Mouse (Mus musculus): ENCODE results near the gene Crabp2. TPM values are rescaled to one million over a fixed set of nuclear protein-coding genes. Genes with fewer than 3 reads are reported as not detected.
A peak's percentile ranks its signal among the peaks of the same experiment; 100 is the strongest.

The Crabp2 gene
- polyA plus RNA-seq, 1 experiment from 2014 or later, result 19.4 TPM

DNA sequence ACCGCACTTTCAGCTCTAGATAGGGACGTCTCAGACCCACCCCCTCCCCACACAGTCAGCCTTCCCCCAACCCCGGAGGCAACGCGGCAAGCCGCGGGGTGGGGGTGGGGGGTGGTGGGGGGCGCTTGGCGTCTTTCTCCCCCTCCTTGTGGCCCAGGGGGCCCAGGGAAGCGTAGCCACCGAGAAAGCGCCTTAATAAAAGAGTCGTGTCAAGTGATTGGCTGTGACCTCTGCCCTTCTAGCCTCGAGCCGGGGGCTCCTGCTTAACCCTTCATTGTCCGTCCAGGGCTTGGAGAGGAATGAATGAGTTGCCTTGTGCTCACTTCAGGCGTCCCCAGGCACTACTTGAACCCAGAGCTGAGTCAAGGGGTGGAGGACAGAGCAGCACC, 661 bp upstream of the Crabp2 start:
- ATAC-seq, result 0 out of 2 replicates have a peak, but pooled peaks have one; percentile 11
- Histone ChIP-seq H3K4me2 (ENCODE audit: low read length) (peak overlapping the region; percentile 71), H3K4me3 (replicated peaks; ENCODE audit: low read length) (peak overlapping the region; percentile 38), H3K9me3 (ENCODE audit: control insufficient read depth, low read length) (no peaks in the 10 kb centered on the region), H3K4me1 (replicated peaks; ENCODE audit: control insufficient read depth, insufficient read depth, low read length) (peaks cover 38% of the 10 kb centered on the region), H3K27ac (ENCODE audit: low read length) (no peak overlapping the region), H3K36me3 (ENCODE audit: control insufficient read depth, insufficient read depth) (no peaks in the 10 kb centered on the region), H3K27me3 (replicated peaks; ENCODE audit: control insufficient read depth, insufficient read depth, low read length) (no peaks in the 10 kb centered on the region; the same call in 1 of the 2 replicates), H3K9ac (replicated peaks; ENCODE audit: low read depth, low read length) (peak overlapping the region; percentile 49)
- WGBS, result under 1% methylated on average over 17 of the region's 17 CpGs

DNA sequence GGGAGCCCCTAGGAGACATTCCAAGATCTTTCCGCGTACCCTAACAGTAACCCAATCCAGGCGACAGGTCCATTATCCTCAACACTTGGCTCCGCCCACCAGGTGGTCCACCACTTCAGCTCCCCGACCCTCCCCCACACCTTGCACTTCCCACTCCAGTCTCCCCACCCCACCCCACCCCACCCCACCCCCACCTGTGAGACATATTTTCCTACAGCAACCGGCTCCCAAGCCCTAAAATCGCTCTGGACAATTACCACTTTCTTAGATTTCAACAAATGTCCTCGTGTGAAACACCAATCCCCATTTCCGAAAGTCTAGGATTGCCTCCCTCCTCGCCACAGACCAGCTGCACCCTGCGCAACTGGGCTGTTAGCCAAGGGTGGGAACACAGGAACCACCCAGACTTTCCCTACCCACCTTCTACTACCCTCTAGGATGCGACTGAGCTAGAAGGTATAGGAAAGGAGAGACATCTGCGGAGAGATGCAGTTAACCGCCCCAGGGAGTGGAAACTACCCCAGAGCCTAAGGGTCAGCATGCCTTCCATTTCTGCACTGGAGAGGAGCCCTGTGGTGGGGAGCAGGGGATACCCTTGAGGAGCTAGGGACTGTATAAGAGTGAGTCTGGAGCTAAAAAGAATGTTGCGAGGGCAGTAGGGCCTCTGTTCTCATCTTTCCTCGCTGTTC, 944 bp downstream of the Crabp2 start:
- WGBS, result 16% methylated on average over 16 of the region's 16 CpGs
- peaks cover 38% of the 10 kb centered on the region for H3K4me1 ChIP-seq (replicated peaks; ENCODE audit: control insufficient read depth, insufficient read depth, low read length)
- H3K36me3 ChIP-seq (ENCODE audit: control insufficient read depth, insufficient read depth), result no peaks in the 10 kb centered on the region
- no peaks in the 10 kb centered on the region for H3K9me3 ChIP-seq (ENCODE audit: control insufficient read depth, low read length)
- no peak for ATAC-seq
- H3K4me2 ChIP-seq (ENCODE audit: low read length), result no peak overlapping the region
- H3K4me3 ChIP-seq (replicated peaks; ENCODE audit: low read length), result no peak overlapping the region
- no peak overlapping the region for H3K27ac ChIP-seq (ENCODE audit: low read length)
- no peaks in the 10 kb centered on the region; the same call in 1 of the 2 replicates for H3K27me3 ChIP-seq (replicated peaks; ENCODE audit: control insufficient read depth, insufficient read depth, low read length)
- H3K9ac ChIP-seq (replicated peaks; ENCODE audit: low read depth, low read length), result 0 out of 2 replicates have a peak overlapping the region, but pooled peaks have one; percentile 8

DNA sequence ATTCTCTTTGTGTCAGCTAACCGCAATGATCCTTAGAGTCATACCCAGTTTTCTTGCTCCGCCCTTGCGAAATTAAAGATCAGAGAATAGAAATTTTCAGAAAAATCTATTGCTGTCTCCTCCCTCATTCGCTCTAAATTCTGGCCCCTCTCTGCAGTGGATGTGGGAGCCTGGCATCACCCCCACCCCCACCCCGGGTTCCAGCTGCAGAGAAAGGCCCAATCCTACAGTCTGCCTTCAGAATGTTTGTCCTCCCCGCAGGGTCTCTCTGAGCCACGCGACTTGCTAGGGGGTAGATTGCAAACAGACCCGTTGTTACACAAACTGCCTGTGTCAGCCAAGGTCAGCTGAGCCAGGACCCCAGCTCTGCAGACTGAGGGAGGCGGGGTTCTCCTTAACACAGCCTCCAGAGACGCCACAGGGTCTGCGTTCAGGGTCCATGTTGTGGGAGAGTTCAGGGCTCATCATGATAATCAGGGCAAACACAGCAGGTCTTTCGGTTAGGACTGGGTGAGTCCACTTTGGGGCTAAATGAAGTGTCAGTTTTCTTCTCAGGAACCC, 1.6 kb downstream of the Crabp2 start:
- Histone ChIP-seq H3K9ac (replicated peaks; ENCODE audit: low read depth, low read length) (0 out of 2 replicates have a peak overlapping the region, but pooled peaks have one; percentile 9), H3K4me1 (replicated peaks; ENCODE audit: control insufficient read depth, insufficient read depth, low read length) (peaks cover 33% of the 10 kb centered on the region), H3K9me3 (ENCODE audit: control insufficient read depth, low read length) (no peaks in the 10 kb centered on the region), H3K36me3 (ENCODE audit: control insufficient read depth, insufficient read depth) (no peaks in the 10 kb centered on the region), H3K27me3 (replicated peaks; ENCODE audit: control insufficient read depth, insufficient read depth, low read length) (no peaks in the 10 kb centered on the region; the same call in 1 of the 2 replicates), H3K4me3 (replicated peaks; ENCODE audit: low read length) (no peak overlapping the region), H3K4me2 (ENCODE audit: low read length) (no peak overlapping the region), H3K27ac (ENCODE audit: low read length) (no peak overlapping the region)
- 17% methylated on average over 13 of the region's 13 CpGs for WGBS
- no peak for ATAC-seq

DNA sequence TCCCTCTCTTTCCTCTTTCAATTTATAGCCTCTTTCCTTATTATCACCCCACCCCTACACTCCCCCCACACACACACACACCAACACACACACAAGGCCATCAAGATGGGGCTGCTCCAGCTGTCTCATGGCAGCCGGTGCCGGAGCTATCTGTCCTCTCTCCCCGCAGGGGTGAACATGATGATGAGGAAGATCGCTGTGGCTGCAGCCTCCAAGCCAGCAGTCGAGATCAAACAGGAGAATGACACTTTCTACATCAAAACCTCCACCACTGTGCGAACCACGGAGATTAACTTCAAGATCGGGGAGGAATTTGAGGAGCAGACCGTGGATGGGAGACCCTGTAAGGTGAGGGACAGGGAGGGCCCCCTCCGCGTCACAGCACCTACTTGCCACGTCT, 3.5 kb downstream of the Crabp2 start:
- H3K27ac ChIP-seq (ENCODE audit: low read length), result no peak overlapping the region
- no peak for ATAC-seq
- no peaks in the 10 kb centered on the region for H3K36me3 ChIP-seq (ENCODE audit: control insufficient read depth, insufficient read depth)
- H3K9ac ChIP-seq (replicated peaks; ENCODE audit: low read depth, low read length), result no peak overlapping the region
- H3K4me2 ChIP-seq (ENCODE audit: low read length), result no peak overlapping the region
- H3K9me3 ChIP-seq (ENCODE audit: control insufficient read depth, low read length), result no peaks in the 10 kb centered on the region
- no peak overlapping the region for H3K4me3 ChIP-seq (replicated peaks; ENCODE audit: low read length)
- 28% methylated on average over 12 of the region's 12 CpGs for WGBS
- no peaks in the 10 kb centered on the region; the same call in 1 of the 2 replicates for H3K27me3 ChIP-seq (replicated peaks; ENCODE audit: control insufficient read depth, insufficient read depth, low read length)
- peaks cover 31% of the 10 kb centered on the region for H3K4me1 ChIP-seq (replicated peaks; ENCODE audit: control insufficient read depth, insufficient read depth, low read length)

DNA sequence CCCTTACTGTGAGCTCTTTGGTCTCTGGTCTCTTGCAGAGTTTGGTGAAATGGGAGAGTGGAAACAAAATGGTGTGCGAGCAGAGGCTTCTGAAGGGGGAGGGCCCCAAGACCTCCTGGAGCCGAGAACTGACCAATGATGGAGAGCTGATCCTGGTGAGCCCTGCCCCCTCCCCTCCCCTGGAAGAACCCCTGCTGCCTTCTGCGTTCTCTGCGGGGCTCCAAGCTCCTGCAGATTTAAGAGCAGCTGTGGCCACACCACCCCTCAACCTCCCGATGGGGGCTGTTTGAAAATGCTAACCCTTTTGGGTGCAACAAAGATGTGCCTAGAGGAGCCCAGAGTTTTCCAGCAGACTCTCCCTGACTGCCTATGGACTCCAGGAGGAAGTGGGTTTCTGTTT, 4.0 kb downstream of the Crabp2 start:
- H3K4me3 ChIP-seq (replicated peaks; ENCODE audit: low read length), result no peak overlapping the region
- no peaks in the 10 kb centered on the region; the same call in 1 of the 2 replicates for H3K27me3 ChIP-seq (replicated peaks; ENCODE audit: control insufficient read depth, insufficient read depth, low read length)
- no peak overlapping the region for H3K9ac ChIP-seq (replicated peaks; ENCODE audit: low read depth, low read length)
- no peaks in the 10 kb centered on the region for H3K36me3 ChIP-seq (ENCODE audit: control insufficient read depth, insufficient read depth)
- H3K9me3 ChIP-seq (ENCODE audit: control insufficient read depth, low read length), result no peaks in the 10 kb centered on the region
- 10% methylated on average over 5 of the region's 5 CpGs for WGBS
- peak overlapping the region; percentile 14; the same call in 1 of the 2 replicates for H3K4me2 ChIP-seq (ENCODE audit: low read length)
- no peak overlapping the region for H3K27ac ChIP-seq (ENCODE audit: low read length)
- no peak; the same call in 1 of the 2 replicates for ATAC-seq
- peaks cover 26% of the 10 kb centered on the region for H3K4me1 ChIP-seq (replicated peaks; ENCODE audit: control insufficient read depth, insufficient read depth, low read length)

DNA sequence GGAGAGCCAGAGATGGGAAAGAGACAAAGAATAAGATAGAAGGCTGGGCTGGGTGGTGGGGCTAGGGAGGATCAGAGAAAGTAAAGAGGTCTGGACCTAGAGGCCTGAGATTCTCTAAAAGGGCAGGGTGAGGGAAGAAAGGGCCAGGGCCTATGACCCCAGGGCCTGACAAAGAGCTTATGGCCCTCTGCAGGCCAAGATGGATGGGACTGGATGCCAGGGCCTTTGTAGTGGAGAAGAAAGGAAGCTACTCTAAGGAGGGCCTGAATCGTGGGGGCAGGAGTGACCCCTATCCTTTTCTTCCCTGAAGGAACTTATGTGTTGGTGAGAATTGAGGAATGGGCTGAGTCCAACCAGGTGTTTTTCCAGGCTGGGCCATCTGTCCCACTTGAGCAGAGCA, 9.6 kb downstream of the Crabp2 start:
- peaks cover 15% of the 10 kb centered on the region for H3K4me1 ChIP-seq (replicated peaks; ENCODE audit: control insufficient read depth, insufficient read depth, low read length)
- no peak overlapping the region for H3K4me3 ChIP-seq (replicated peaks; ENCODE audit: low read length)
- H3K9ac ChIP-seq (replicated peaks; ENCODE audit: low read depth, low read length), result no peak overlapping the region
- no peaks in the 10 kb centered on the region for H3K36me3 ChIP-seq (ENCODE audit: control insufficient read depth, insufficient read depth)
- no peaks in the 10 kb centered on the region for H3K9me3 ChIP-seq (ENCODE audit: control insufficient read depth, low read length)
- 7% methylated on average over 1 of the region's 1 CpGs for WGBS
- H3K27ac ChIP-seq (ENCODE audit: low read length), result no peak overlapping the region
- ATAC-seq, result no peak
- H3K27me3 ChIP-seq (replicated peaks; ENCODE audit: control insufficient read depth, insufficient read depth, low read length), result no peaks in the 10 kb centered on the region
- H3K4me2 ChIP-seq (ENCODE audit: low read length), result no peak overlapping the region

DNA sequence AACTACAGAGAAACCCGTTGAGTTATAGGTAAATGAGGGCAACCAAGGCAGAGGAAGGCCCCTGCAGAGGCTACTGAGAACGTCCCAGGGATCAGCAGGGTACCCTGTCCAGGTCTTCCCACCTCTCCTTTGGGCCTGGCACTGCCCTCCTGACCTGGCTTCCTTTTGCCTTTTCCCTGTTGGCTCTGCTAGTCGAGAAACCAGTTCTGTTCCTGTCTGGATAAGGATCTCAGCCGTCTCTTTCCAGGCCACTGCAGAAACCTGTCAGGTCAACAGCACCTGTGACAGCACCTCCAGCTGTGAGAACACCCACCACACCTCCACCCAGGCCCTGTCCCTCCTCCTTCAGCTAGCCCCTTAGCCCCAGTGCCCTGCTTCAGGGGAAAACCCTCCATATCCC, 10.0 kb downstream of the Crabp2 start:
- Histone ChIP-seq H3K36me3 (ENCODE audit: control insufficient read depth, insufficient read depth) (no peaks in the 10 kb centered on the region), H3K4me2 (ENCODE audit: low read length) (no peak overlapping the region), H3K9me3 (ENCODE audit: control insufficient read depth, low read length) (no peaks in the 10 kb centered on the region), H3K9ac (replicated peaks; ENCODE audit: low read depth, low read length) (no peak overlapping the region), H3K27me3 (replicated peaks; ENCODE audit: control insufficient read depth, insufficient read depth, low read length) (no peaks in the 10 kb centered on the region), H3K4me1 (replicated peaks; ENCODE audit: control insufficient read depth, insufficient read depth, low read length) (peaks cover 15% of the 10 kb centered on the region), H3K27ac (ENCODE audit: low read length) (no peak overlapping the region), H3K4me3 (replicated peaks; ENCODE audit: low read length) (no peak overlapping the region)
- no peak for ATAC-seq
- 28% methylated on average over 4 of the region's 4 CpGs for WGBS

DNA sequence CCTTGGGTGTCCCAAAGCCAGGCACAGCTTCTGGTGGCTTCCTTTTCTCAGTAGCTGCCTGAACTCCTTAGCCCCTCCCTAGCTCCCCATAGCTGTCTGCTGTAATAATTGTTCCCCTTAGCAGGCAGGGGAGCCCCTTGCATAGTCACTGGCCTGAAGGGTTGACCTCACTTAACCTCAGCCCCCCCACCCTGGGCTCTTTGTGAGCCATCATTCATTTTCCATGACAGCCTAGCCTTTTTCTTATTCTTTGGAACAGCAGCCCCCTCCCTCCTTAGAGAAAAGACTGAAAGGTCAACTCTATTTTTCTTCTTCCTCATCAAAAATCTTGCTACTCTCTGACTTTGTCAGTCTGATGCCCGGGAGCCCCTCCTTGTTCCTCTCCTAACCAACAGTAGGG, 10.5 kb downstream of the Crabp2 start:
- ATAC-seq, result no peak
- Histone ChIP-seq H3K27ac (ENCODE audit: low read length) (no peak overlapping the region), H3K4me3 (replicated peaks; ENCODE audit: low read length) (no peak overlapping the region), H3K4me1 (replicated peaks; ENCODE audit: control insufficient read depth, insufficient read depth, low read length) (peaks cover 15% of the 10 kb centered on the region), H3K36me3 (ENCODE audit: control insufficient read depth, insufficient read depth) (no peaks in the 10 kb centered on the region), H3K9ac (replicated peaks; ENCODE audit: low read depth, low read length) (no peak overlapping the region), H3K27me3 (replicated peaks; ENCODE audit: control insufficient read depth, insufficient read depth, low read length) (no peaks in the 10 kb centered on the region), H3K4me2 (ENCODE audit: low read length) (no peak overlapping the region), H3K9me3 (ENCODE audit: control insufficient read depth, low read length) (no peaks in the 10 kb centered on the region)
- 19% methylated on average over 1 of the region's 1 CpGs for WGBS

DNA sequence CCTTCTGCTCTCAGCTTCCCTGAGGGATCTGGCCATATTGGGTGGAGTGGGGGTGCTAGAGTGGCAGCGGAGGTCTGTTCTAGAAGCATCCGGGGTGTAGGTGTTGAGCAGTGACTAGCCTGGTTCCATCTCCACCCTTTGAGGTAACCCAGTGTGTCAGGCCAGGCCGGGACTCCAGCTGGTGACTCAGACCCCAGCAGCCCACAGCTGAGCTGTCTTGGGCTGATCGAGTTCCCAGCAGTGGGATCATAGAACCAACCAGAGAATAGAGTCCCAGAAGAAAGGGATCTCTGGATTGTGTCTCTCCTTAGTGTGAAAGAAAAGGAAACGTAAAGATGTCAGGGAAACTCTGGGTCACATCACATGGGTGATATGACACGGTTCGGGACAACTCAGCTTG, 10.9 kb downstream of the Crabp2 start:
- Histone ChIP-seq H3K27me3 (replicated peaks; ENCODE audit: control insufficient read depth, insufficient read depth, low read length) (no peaks in the 10 kb centered on the region), H3K4me3 (replicated peaks; ENCODE audit: low read length) (no peak overlapping the region), H3K27ac (ENCODE audit: low read length) (no peak overlapping the region), H3K36me3 (ENCODE audit: control insufficient read depth, insufficient read depth) (no peaks in the 10 kb centered on the region), H3K9ac (replicated peaks; ENCODE audit: low read depth, low read length) (no peak overlapping the region), H3K9me3 (ENCODE audit: control insufficient read depth, low read length) (no peaks in the 10 kb centered on the region), H3K4me2 (ENCODE audit: low read length) (no peak overlapping the region), H3K4me1 (replicated peaks; ENCODE audit: control insufficient read depth, insufficient read depth, low read length) (peaks cover 15% of the 10 kb centered on the region)
- WGBS, result 65% methylated on average over 7 of the region's 7 CpGs
- ATAC-seq, result no peak

Data from forebrain, embryonic 16.5 days (tissue).